Mouse (Mus musculus) CH12.LX (cell line): ENCODE measurements at regions not wholly inside any gene's neighbourhood (a gene's known extent, or its start where the extent isn't known, plus 50 kb on each side); places are given as distances from the start of the nearest gene placed in this dataset.

Experiments used
- DNase-seq: peaks from one replicate; pipeline ENCODE4 v3.0.0-alpha.2; 2013; ENCODE audit errors: extremely low read depth
- H3K27ac ChIP-seq: 2 replicates; pipeline ENCODE4 v1.5.1; 2012; ENCODE audit warnings: low read depth, mild to moderate bottlenecking, control low read depth, moderate library complexity; ENCODE audit not compliant: insufficient read depth
- H3K27me3 ChIP-seq: replicated peaks from 2 replicates; pipeline ENCODE3; 2012; ENCODE audit warnings: inconsistent platforms
- H3K36me3 ChIP-seq, 2 experiments: replicated peaks in 1 of 2; 2 replicates each; pipeline versions ENCODE3 to v1.6.1; 2012; ENCODE audit warnings: inconsistent platforms in 1 of 2, low read length in 1 of 2, mild to moderate bottlenecking in 1 of 2, mixed read lengths in 1 of 2, moderate library complexity in 1 of 2; ENCODE audit not compliant: control insufficient read depth in 1 of 2, insufficient read depth in 1 of 2
- H3K4me1 ChIP-seq, 2 experiments: 2 replicates each; pipeline ENCODE4 v1.6.1; 2012; ENCODE audit warnings: inconsistent platforms in 1 of 2, moderate library complexity in 1 of 2; ENCODE audit not compliant: insufficient read depth in 2 of 2, control insufficient read depth in 1 of 2
- H3K4me2 ChIP-seq: 2 replicates; pipeline ENCODE4 v1.6.1; 2012; ENCODE audit warnings: low read depth, mild to moderate bottlenecking, control low read depth; ENCODE audit not compliant: poor library complexity, insufficient read depth, severe bottlenecking
- H3K4me3 ChIP-seq, 3 experiments: fragments of 150-350 bp in 1 of 3; sonication (generic) in 1 of 3; replicated peaks in 1 of 3; 2 replicates each; pipeline versions ENCODE3 to v1.5.1; 2011 to 2012; ENCODE audit warnings: low read depth in 2 of 3, low read length in 2 of 3, mild to moderate bottlenecking in 2 of 3, moderate library complexity in 2 of 3, control low read depth in 1 of 3, improper control_type of control experiment in 1 of 3, inconsistent platforms in 1 of 3, mixed read lengths in 1 of 3; ENCODE audit not compliant: poor library complexity in 1 of 3
- H3K79me2 ChIP-seq: replicated peaks from 2 replicates; pipeline ENCODE4 v1.6.1; 2012; ENCODE audit warnings: mild to moderate bottlenecking, moderate library complexity; ENCODE audit not compliant: control insufficient read depth, poor library complexity, insufficient read depth, severe bottlenecking; ENCODE audit errors: extremely low read depth
- H3K9ac ChIP-seq: 2 replicates; pipeline ENCODE4 v1.6.1; 2012; ENCODE audit warnings: low read depth, mild to moderate bottlenecking, control low read depth, moderate library complexity; ENCODE audit not compliant: insufficient read depth
- H3K9me3 ChIP-seq: replicated peaks from 2 replicates; pipeline ENCODE3; 2012; ENCODE audit warnings: low read length, inconsistent platforms, mixed read lengths
- BHLHE40 ChIP-seq: IDR thresholded peaks from 2 replicates; pipeline ENCODE4 v1.6.1; 2011; ENCODE audit warnings: mild to moderate bottlenecking, low read depth, low read length, improper control_type of control experiment
- CHD1 ChIP-seq: IDR thresholded peaks from 2 replicates; pipeline ENCODE4 v1.6.1; 2012; ENCODE audit warnings: low read depth, low read length, improper control_type of control experiment, inconsistent platforms
- CHD2 ChIP-seq: IDR thresholded peaks from 2 replicates; pipeline ENCODE4 v1.6.1; 2011; ENCODE audit warnings: low read length, improper control_type of control experiment
- CTCF ChIP-seq, 2 experiments: IDR thresholded peaks in 1 of 2; conservative IDR thresholded peaks in 1 of 2; 2 replicates each; pipeline ENCODE4 v1.5.1; 2011 to 2012; ENCODE audit warnings: low read depth in 2 of 2, low read length in 2 of 2, improper control_type of control experiment in 1 of 2, inconsistent platforms in 1 of 2, mild to moderate bottlenecking in 1 of 2, moderate library complexity in 1 of 2
- E2F4 ChIP-seq: IDR thresholded peaks from 2 replicates; pipeline ENCODE4 v1.6.1; 2011; ENCODE audit warnings: low read depth, low read length, improper control_type of control experiment; ENCODE audit not compliant: insufficient replicate concordance
- EP300 ChIP-seq: IDR thresholded peaks from 2 replicates; pipeline ENCODE4 v1.6.1; 2011; ENCODE audit warnings: low read length, improper control_type of control experiment
- IRF4 ChIP-seq: IDR thresholded peaks from 2 replicates; pipeline ENCODE4 v1.6.1; 2014; ENCODE audit warnings: low read depth, mild to moderate bottlenecking, inconsistent platforms, low read length, improper control_type of control experiment
- JUN ChIP-seq: IDR thresholded peaks from 2 replicates; pipeline ENCODE4 v1.6.1; 2011; ENCODE audit warnings: low read depth, mild to moderate bottlenecking, low read length, improper control_type of control experiment, moderate library complexity; ENCODE audit not compliant: insufficient read depth
- KAT2A ChIP-seq: IDR thresholded peaks from 2 replicates; pipeline ENCODE4 v1.6.1; 2012; ENCODE audit warnings: low read length, improper control_type of control experiment, inconsistent platforms; ENCODE audit not compliant: insufficient replicate concordance
- MAX ChIP-seq: IDR thresholded peaks from 2 replicates; pipeline ENCODE4 v1.6.1; 2011; ENCODE audit warnings: low read length, improper control_type of control experiment
- MAZ ChIP-seq: IDR thresholded peaks from 2 replicates; pipeline ENCODE4 v1.6.1; 2012; ENCODE audit warnings: low read depth, mild to moderate bottlenecking, inconsistent platforms, low read length, improper control_type of control experiment, moderate library complexity
- MEF2A ChIP-seq: IDR thresholded peaks from 2 replicates; pipeline ENCODE4 v1.6.1; 2014; ENCODE audit warnings: low read depth, mild to moderate bottlenecking, inconsistent platforms, low read length, improper control_type of control experiment, borderline replicate concordance
- MYC ChIP-seq: IDR thresholded peaks from 2 replicates; pipeline ENCODE4 v1.6.1; 2011; ENCODE audit warnings: low read depth, mild to moderate bottlenecking, improper control_type of control experiment, low read length
- NELFE ChIP-seq: IDR thresholded peaks from 2 replicates; pipeline ENCODE4 v1.6.1; 2011; ENCODE audit warnings: low read depth, low read length, improper control_type of control experiment
- NRF1 ChIP-seq: IDR thresholded peaks from 2 replicates; pipeline ENCODE4 v1.6.1; 2014; ENCODE audit warnings: low read depth, mild to moderate bottlenecking, inconsistent platforms, low read length, improper control_type of control experiment, moderate library complexity
- PAX5 ChIP-seq: IDR thresholded peaks from 2 replicates; pipeline ENCODE4 v1.6.1; 2012; ENCODE audit warnings: low read length, inconsistent platforms, mixed read lengths
- POLR2AphosphoS2 ChIP-seq: IDR thresholded peaks from 2 replicates; pipeline ENCODE4 v1.6.1; 2011; ENCODE audit warnings: low read depth, low read length, improper control_type of control experiment
- SMC3 ChIP-seq: IDR thresholded peaks from 2 replicates; pipeline ENCODE4 v1.6.1; 2011; ENCODE audit warnings: low read depth, low read length, improper control_type of control experiment
- TCF12 ChIP-seq: IDR thresholded peaks from 2 replicates; pipeline ENCODE4 v1.6.1; 2014; ENCODE audit warnings: low read depth, mild to moderate bottlenecking, inconsistent platforms, low read length, improper control_type of control experiment
- UBTF ChIP-seq: IDR thresholded peaks from 2 replicates; pipeline ENCODE4 v1.6.1; 2012; ENCODE audit warnings: low read depth, mild to moderate bottlenecking, inconsistent platforms, low read length, improper control_type of control experiment, moderate library complexity
- ZKSCAN1 ChIP-seq: IDR thresholded peaks from 2 replicates; pipeline ENCODE4 v1.6.1; 2012; ENCODE audit warnings: low read depth, inconsistent platforms, low read length, improper control_type of control experiment, borderline replicate concordance
- ZMIZ1 ChIP-seq: IDR thresholded peaks from 2 replicates; pipeline ENCODE4 v1.6.1; 2012; ENCODE audit warnings: low read depth, mild to moderate bottlenecking, inconsistent platforms, low read length, improper control_type of control experiment
- ZNF384 ChIP-seq: IDR thresholded peaks from 2 replicates; pipeline ENCODE4 v1.6.1; 2012; ENCODE audit warnings: low read depth, low read length, improper control_type of control experiment, inconsistent platforms
- dilution Hi-C: fragments of 300-500 bp; cut with MboI; formaldehyde crosslinking; loops from 2 replicates; pipeline ENCODE4 v1.14.3; 2020; ENCODE audit warnings: low sequenced_read_pairs; ENCODE audit not compliant: extremely low pct_unique_long_range_greater_than_20kb, extremely low pct_ligation_motif_present
- in situ Hi-C: fragments of 300-500 bp; cut with MboI; formaldehyde crosslinking; loops from 3 replicates; pipeline ENCODE4 v1.14.3; 2019; ENCODE audit warnings: low sequenced_read_pairs, low pct_ligation_motif_present, low pct_unique_long_range_greater_than_20kb, mixed read lengths

GRCm38 (mm10) chr8:83802506-83802905, 61.4 kb upstream of the Adgre5 start:
- Histone ChIP-seq H3K4me3 (no peak overlapping the region), H3K36me3 (no peaks in the 10 kb centered on the region), H3K4me2 (no peak overlapping the region), H3K9me3 (no peaks in the 10 kb centered on the region), H3K4me1 (peaks cover 9 to 19% of the 10 kb centered on the region in 2 experiments; a peak in 3 of 4 replicates), H3K27me3 (no peaks in the 10 kb centered on the region), H3K79me2 (no peaks in the 10 kb centered on the region), H3K9ac (no peak overlapping the region), H3K27ac (no peak overlapping the region)
- TF ChIP-seq POLR2AphosphoS2 (no peak), E2F4 (no peak), MAX (no peak), CHD1 (no peak), CTCF (conservative IDR thresholded peaks at IDR 0.05 in 1 of 2, IDR thresholded peaks at IDR 0.05 in 1 of 2; ENCODE audit: low read depth in 2 of 2, low read length in 2 of 2) (no peak), MAZ (no peak), PAX5 (no peak), JUN (no peak)
- in situ Hi-C loops: no loop called here
- dilution Hi-C loops: no loop called here
- DNase-seq: no peak

DNA sequence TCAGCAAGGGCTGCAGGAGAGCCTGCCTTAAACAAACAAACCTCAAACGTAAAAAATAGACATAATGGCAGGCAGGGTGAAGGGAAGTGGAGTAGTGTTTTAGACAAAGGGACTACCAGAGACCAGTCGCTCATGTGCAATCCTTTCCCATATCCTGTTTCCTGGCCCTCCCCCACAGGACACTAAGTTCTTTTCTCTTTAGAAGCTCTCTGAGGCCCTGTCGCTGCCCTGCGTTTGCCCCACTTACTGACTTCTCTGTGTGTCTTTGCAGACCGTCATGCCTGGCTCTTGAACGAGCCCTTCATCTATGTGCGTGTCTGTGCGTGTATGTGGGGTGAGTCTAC, 58.5 kb upstream of the Adgre5 start:
- no peak overlapping the region for H3K4me2 ChIP-seq
- H3K36me3 ChIP-seq: no peaks in the 10 kb centered on the region
- no peak overlapping the region for H3K9ac ChIP-seq
- H3K9me3 ChIP-seq: no peaks in the 10 kb centered on the region
- dilution Hi-C loops: no loop called here
- no peak for DNase-seq
- H3K27me3 ChIP-seq: no peaks in the 10 kb centered on the region
- TF ChIP-seq BHLHE40 (no peak), POLR2AphosphoS2 (no peak), MAZ (no peak), SMC3 (no peak), NELFE (no peak), ZMIZ1 (no peak), UBTF (no peak), MYC (no peak), CHD2 (no peak), ZNF384 (no peak), JUN (no peak), MEF2A (no peak), EP300 (no peak), KAT2A (no peak), TCF12 (no peak), IRF4 (no peak), NRF1 (no peak), ZKSCAN1 (no peak)
- peaks cover 9 to 19% of the 10 kb centered on the region in 2 experiments; a peak in 3 of 4 replicates for H3K4me1 ChIP-seq
- no peak overlapping the region for H3K4me3 ChIP-seq
- in situ Hi-C loops: no loop called here
- H3K79me2 ChIP-seq: no peaks in the 10 kb centered on the region
- H3K27ac ChIP-seq: no peak overlapping the region
